Mouse (Mus musculus) adrenal gland, postnatal 25 days (tissue): ENCODE results near the gene Olfr1357. TPM values are rescaled to one million over a fixed set of nuclear protein-coding genes. Genes with fewer than 3 reads are reported as not detected.
"Not testable (repeated sequence)": the region's sequence is repeated elsewhere in the genome, so short reads cannot be mapped to it uniquely, and the experiment has no call there.

Source experiments
- DNase-seq: peaks from one replicate; pipeline ENCODE4 v3.0.0; 2021; ENCODE audit warnings: mixed read lengths
- long read RNA-seq: library from polyadenylated mRNA; stranded (forward); transcript quantifications from one replicate; pipeline ENCODE4 v2.0.0, GENCODE M21; 2021
- total RNA-seq: library from RNA; stranded (reverse); gene quantifications from 2 replicates; pipeline ENCODE4 v1.2.3, GENCODE M21; 2021

Gene Olfr1357
- total RNA-seq: not detected in 2 replicates
- long read RNA-seq: 0 reads

DNA sequence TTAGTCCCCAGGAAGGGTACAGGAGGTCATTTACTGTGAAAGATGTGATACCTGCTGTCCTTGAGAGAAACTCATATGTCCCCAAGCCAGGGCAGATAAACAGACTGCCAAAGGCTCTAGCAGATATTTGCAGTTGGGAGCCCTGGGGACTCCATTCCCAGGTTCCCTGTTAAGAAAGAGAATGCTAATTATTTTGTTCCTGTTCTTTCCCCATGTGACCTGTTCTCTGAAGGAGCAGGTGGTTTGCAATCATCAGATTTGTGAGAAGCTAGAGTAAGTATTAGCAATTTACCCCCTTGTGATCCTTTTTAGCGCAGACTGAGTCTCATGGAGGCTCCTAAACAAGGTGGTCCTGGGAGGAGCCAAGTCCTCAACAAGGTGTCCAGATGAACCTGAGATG lies at the start of gene Olfr1357:
Gene Olfr1357 (minus strand): TSS at position 101 of the 400 bp plus-strand sequence.
- DNase-seq: no peak

DNA sequence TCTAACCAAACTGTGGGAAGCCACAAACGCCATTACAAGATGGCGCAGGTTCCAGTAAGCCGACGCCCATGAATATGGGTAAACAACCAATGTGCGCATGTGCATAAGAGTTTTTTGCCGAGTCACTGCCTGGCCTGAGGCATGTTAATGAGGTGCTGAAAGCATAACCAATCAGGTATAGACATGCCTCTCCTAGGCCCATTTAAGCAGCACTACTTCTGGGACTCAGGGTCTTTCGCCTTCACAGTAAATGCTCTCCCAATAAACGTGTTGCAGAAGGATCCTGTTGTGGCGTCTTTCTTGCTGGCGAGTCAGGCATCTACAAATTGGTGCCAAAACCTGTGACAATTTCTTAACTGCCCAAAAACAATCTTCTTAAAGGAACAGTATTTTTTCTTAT lies 48.8 kb upstream of the Olfr1357 start:
- DNase-seq: not testable (repeated sequence)

DNA sequence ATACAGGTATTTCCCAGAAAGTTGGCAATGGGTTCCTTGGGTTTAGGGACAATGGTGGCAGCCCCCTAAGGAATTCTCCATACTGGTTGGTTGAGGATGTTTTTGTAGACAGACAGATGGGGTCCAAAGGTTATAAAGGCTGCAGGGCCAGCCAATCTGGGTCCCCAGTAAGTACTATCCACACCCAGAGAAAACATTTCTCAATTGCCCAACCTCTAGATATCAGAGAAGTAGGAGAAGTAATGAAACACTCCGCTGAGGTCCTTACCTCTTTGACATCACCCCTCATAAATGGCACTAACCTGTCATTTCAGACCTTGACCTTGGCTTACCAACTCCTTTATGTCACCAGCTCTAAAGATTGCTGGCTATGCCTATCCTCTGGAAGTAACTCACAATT lies 46.7 kb upstream of the Olfr1357 start:
- no peak for DNase-seq

DNA sequence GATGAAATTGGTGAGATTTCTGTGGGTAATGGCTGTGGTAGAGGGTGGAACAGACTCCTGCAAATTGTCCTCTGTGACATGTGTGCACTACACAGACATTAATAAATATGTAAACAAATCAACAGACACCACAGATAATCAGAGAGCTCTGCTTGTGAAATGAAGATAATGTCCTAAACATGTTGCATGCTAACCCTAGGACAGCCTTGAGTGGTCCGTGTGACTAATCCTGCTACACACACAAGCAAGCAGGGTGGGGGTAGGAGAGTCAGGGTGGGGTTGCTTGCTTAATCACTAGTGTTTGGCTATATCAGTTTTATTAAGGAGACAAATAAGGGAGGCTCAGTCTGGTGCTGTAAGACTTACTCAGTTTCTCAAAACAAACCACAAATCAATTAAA lies 43.3 kb upstream of the Olfr1357 start:
- DNase-seq: no peak

DNA sequence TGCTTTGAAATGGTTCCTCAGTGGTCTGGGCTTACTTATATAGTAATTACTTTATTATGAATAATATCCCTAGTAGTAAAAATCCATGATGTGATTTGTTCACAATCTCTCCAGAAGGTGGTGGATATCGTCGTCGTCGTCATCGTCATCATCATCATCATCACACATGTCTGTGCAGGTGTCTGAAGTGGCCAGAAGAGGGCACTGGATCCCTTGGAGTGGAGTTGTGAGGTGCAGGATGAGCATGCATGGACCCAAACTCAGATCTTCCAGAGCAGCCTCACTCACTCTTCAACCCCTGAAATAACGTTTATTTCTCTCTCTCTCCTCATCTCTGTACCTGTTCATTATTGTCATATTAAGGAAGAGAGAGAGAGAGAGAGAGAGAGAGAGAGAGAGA lies 14.4 kb upstream of the Olfr1357 start:
- DNase-seq: peak; percentile 3

DNA sequence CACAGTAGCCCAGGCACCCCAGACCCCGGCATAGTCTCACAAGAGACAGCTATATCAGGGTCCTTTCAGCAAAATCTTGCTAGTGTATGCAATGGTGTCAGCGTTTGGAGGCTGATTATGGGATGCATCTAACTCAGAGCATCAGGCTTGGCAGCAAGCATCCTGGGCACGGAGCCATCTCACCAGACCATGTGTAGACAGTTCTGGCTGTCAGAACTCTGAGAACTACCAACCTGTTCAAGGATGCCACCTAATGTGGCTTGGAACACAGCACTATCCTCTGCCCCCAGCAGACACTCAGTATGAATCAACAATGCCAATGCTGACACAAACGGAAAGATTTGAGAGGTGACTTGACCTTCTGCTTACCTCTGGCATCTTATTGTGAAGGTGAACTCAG lies 12.3 kb upstream of the Olfr1357 start:
- peak; percentile 2 for DNase-seq

DNA sequence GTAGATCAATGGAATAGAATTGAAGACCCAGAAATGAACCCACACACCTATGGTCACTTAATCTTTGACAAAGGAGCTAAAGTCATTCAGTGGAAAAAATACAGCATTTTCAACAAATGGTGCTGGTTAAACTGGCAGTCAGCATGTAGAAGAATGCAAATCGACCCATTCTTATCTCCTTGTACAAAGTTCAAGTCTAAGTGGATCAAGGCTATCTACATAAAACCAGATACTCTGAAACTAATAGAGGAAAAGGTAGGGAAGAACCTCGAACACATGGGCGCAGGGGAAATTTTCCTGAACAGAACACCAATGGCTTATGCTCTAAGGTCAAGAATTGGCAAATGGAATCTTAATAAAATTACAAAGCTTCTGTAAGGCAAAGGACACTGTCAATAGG lies 5.3 kb upstream of the Olfr1357 start:
- DNase-seq: not testable (repeated sequence)

DNA sequence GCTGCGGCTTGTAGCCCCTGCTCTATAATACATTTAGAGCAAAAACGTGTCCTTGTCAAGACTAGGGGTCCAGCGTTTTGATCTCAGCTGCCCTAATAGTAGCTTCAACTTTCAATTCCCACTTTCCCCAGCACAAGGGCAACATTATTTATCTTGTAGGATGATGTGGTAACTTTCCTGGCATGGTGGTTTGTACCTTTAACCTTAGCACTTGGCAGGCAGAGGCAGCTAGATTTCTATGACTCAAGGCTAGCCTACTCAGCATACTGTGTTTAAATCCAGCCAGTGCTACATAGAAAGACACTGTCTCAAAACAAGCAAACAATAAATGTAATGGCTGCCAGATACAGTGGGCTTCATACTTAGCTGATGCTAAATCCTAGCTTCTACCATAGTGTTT lies 10.3 kb downstream of the Olfr1357 start:
- DNase-seq: no peak

DNA sequence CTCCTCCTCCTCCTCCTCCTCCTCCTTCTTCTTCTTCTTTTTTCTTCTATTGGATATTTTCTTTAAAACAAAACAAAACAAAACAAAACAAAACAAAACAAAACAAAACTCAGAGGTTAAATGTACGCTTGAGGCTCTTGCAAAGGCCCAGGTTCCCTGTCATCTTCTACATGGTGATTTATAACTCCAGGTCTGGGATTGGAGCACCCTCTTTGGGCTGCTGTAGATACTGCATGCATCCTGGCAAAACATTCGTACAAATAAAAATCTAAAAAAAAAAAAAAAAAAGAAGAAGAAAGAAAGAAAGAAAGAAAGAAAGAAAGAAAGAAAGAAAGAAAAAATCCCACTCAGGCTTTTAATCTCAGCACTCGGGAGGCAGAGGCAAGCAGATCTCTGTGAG lies 12.8 kb downstream of the Olfr1357 start:
- no peak for DNase-seq

DNA sequence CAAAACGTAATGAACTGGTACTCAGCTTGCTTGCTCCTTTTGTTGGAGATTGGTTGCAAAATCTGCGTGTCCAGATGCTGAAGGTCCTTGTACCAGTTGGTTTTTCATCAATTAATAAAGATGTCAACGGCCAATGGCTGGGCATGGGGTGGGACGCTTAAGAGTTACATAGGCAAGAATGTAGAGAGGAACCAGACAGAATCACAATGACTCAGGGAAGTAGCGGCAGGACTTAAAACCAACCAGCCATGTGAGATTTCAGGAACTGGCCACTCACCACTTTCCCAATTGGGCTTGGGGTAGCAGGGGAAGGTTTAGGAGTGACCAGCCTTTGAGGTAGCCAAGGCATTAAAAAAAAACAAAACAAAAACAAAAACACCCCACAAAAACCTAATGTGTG lies 18.0 kb downstream of the Olfr1357 start:
- no peak for DNase-seq

DNA sequence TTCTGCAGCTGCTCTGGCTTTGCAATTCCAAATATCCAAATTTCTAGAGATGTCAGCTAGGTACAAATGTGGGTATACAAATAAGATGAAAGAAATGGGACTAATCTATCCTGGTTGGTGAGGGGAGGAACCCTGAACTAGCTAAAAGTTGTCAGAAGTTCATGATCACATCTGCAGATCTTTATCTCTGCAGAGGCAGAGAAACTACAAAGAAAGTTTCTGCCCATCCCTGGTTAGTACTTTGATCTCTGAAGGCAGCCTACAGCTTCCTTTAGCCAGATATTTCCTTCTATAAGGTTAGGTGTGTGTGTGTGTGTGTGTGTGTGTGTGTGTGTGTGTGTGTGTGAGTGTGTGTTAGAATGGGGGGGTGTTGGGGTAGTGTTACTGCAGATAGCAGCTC lies 23.3 kb downstream of the Olfr1357 start:
- DNase-seq: no peak

DNA sequence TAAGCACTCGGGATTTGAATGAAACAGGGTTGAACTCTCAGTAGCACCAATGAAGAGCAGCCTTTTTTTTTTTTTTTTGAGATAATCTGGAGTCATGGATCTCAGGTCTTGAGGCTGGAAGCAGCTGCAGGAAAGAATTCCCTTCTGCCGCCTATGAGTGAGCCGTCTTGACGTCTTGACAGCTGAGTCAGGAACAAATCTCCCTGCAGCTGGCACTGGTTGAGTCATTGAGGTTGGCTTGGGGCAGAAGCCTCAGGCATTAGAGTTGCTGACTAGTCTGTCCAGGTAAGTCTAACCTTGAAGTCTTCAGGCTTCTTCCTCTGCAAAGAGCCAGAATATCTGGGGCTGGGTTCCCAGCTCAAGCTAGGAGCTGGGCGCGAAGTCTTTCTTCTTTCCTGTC lies 23.7 kb downstream of the Olfr1357 start:
- no peak for DNase-seq

DNA sequence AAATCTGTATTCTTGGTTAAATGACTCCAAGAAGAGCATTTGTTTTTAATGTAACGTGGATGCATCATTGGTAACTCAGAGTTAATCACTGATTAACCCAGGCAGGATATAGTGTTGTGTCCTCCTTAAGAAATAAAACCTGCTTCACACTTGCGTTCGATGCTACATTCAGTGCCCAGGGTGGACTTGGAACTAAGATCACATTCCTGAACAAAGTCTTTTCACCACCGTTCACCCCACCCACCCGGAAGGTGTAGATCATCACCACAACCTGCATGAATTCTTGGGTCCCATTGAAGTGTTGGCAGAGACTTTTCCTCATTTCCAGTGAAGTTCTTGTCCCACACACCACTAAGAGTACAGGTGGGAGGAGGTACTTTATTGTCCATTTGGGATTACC lies 24.1 kb downstream of the Olfr1357 start:
- no peak for DNase-seq

DNA sequence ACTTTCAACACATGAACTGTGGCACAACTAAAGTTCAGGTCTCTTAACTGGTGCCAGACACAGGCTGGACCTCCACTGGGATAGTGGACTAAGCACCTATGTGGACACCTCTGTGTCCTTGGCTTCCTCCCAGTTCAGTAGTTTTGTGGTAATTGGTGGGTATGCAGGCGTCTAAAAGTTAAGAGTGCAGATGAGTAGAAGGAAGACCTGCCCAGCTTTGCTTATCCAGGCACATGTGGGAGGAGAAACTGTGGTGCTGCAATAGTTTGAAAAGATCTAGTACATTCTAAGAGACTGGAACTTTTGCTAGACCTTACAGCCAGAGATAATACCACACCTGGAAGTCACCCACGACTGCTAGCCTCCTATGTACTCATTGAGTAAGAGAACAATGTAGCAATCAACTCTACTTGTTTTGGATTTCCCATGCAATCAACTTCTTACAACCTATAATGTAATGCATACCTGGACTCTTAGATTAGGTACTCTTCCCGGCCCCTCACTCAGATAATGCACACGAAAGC lies 25.0 kb downstream of the Olfr1357 start:
- no peak for DNase-seq

DNA sequence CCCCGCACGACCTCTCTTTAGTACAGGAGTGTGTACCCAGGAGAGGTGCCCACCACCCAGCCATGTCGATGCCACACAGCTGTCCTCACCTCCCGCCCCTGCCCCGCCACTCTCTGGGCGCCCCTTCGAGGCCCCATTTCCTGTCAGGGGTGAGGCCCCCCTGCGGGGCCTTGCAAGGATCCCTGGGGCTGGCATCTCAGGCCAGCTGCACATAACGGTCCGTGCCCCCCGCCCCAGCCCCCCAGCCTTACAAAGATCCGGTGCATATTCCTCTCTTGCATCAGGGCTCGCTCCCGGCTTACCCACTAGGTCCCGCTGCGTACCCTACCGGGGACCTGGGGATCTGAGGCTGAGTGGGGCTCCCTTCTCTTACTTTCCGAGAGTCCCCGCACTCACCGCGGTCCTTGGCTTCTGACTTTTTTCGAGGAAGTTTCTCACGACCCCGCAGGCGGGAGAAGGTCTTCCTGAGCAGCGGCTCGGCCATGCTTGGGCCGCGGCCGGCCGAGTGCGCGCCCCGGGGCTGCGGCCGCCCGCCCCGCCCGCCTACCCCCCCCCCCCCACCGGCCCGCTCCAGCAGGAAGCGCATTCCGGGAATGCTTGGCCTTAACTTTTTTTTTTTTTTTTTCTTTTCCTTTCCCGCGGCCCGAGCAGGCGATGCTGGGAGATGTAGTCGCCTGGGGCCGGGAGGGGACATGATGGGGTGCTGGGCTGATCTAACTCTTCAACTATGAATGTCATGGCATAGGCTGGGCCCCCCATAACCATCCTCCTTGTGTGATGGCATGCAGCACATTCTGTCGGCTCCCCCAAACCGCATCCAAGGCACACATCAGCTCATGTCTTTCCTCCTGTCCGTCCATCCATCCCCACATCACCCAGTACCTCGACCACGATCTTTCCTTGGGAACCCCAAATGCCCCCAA lies 26.2 kb downstream of the Olfr1357 start, which contains the start of gene Syde1:
Gene Syde1 (minus strand): TSS at position 559 of the 923 bp plus-strand sequence.
- DNase-seq: peak; percentile 48

DNA sequence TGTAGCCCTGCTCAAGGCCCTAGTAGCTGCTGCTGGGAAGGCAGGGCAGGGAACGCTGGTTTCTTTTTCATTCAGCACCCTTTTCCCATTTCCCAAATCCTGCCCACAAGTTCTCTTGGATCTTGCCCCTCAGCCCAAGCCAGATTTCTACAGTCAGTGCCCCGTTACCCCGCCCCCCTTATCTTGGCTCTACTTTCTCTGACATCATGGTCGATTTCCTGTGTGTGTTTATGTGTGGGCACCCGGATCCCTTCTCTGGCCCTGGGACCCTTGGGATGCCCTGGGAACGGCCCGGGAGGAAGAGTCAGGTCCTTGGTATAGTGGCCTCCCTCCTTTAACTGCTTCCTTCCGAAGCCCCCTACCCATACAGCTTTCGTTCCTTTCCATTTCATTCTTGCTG lies 27.1 kb downstream of the Olfr1357 start:
- no peak for DNase-seq

DNA sequence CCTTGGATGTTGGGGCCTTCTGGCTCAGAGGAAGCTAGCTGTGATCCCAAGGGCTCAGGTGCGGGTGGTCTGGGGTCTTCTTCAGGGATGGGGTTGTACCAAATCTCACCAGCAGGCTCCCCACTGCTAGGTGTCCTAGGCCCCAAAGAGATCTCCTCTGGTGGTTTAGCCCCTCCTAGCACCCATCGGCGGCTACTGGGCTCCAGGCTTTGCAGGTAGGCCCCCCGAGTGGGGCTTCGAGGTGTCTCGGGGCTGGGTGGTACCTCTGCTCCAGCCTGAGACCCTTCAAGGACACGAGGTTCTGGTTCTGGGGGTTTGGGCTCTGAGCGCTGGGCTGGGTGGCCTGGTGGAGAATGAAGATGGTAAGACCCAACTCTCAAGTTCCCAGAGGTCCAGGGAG lies 28.0 kb downstream of the Olfr1357 start:
- DNase-seq: no peak

DNA sequence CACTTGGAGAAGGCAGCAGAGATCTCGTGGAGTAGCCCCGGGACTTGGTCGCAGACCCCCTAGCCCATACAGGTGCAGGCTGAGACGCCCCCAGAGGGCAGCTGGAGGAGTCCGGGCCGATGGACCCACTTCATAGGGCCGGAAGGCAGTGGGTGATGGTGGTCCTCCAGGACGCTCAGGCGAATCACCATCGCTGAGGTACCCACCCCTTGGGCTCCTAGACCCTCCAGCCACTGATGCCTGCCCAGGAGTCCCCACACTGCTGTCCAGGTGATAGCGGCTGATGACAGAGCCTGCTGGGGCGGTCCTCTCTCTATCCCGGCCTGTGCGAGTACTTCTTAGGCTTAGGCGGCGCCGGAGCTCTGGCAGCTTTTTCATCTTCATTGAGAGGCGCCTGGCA lies 28.6 kb downstream of the Olfr1357 start:
- no peak for DNase-seq

DNA sequence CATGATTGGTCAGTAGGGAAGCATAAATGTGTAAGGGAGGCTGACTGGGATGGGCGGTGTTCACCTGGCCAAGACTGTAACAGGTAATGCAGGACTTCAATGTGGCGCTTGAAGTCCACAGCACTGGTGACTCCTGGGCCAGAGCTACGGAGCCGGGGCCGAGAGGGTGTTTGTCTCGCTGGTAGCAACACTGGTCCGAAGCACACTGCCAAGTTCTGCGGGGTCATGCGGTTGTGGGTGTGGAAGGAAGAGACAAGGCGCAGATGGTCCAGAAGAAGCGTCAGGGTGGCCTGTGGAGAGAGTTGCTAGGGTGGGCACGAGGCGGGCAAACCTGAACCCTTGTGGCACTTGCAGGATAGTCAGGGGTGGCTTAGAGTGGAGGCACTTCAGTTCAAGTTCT lies 31.8 kb downstream of the Olfr1357 start:
- no peak for DNase-seq

DNA sequence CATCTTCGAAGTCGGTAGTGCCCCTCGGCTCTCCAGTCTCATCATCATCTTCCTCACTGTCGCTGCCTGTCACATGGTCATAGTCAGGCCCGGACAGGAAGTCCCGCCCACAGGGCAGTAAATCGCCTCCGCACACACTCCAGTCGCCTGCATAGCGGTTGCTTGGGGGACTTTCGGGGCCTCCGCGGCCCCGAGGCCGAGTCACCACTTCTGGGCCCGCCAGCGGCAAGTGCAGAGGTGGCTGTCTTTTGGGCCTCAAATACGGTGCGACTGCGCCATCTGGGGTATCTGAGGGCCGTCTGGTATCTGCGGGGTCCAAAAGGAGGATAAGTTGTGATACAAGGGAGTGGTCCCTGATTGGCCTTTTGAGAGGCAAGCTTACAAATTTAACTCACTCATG lies 32.3 kb downstream of the Olfr1357 start:
- no peak for DNase-seq

DNA sequence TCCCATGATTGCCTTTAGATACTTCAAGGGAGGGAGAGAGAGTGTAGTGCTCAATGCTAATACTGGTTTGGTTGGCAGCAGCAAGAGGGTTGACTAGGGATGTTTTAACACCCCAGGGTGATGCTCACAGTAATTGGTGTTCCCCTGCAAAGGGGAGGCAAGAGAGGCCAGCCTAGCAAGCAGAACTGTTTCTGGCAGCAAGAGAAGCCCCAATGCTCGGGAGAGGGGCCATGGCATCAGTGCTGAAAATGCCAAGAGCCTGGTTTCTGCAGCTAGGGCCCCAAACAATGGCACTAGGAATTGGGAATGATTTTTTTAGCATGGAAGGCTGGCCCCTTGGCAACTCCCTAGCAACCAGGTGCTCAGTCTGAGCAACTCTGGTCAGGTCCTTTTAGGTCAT lies 32.9 kb downstream of the Olfr1357 start:
- no peak for DNase-seq

DNA sequence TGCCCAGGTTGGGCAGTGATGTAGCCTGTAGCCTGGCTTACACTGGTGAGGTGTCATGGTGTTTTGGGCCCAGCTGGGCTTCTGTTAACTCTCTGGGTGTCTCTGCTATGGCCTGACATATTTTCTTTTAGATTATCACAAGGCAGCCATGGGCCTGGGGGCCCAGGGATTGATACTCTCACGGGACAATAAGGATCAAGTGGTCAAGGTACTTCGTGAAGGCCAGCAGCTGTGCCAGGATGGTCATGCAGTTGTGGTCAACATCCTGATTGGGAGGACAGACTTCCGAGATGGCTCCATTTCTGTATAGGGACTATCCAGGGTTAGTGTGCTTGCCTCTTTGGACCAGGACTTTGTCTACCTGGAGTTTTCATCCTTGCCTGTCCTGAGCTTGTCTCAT lies 33.9 kb downstream of the Olfr1357 start:
- no peak for DNase-seq

DNA sequence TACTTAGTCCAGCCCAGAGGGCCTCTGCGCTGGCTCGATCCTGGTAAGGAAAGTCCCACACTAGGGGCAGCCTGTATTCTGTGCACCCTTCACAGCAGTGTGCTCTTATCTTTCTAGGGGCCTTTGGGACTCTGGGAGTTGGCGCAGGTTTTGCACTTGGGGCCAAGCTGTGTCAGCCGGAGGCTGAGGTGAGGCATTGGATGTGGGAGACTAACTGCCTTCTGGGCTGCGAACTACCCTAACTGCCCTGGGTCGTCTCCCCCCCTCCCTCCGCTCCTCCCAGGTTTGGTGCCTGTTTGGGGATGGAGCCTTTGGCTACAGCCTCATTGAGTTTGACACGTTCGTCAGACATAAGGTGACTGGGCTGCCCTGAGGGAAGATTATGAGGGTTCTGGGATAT lies 34.5 kb downstream of the Olfr1357 start:
- no peak for DNase-seq

DNA sequence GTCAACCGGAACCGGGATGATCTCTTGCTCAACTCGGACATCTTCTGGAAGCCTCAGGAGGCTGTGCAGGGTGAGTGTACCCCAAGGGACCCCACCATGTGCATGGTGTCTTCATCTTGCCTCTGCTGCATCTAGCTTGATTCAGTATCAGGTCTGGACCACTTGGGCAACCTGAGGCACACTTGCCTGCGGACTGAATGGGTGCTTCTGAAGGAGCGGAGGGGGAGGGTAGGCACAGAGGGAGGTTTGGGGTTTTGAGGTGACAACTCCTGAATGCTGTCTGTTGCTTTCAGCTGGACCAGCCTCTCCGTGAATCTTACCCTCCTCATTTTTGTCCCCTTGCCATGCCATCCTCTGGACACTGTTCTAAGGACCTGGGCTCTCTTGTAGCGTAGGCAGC lies 36.8 kb downstream of the Olfr1357 start:
- DNase-seq: no peak
